Comparison of ENCODE assay signal across 8 mouse cellular contexts in the genomic region with DNA sequence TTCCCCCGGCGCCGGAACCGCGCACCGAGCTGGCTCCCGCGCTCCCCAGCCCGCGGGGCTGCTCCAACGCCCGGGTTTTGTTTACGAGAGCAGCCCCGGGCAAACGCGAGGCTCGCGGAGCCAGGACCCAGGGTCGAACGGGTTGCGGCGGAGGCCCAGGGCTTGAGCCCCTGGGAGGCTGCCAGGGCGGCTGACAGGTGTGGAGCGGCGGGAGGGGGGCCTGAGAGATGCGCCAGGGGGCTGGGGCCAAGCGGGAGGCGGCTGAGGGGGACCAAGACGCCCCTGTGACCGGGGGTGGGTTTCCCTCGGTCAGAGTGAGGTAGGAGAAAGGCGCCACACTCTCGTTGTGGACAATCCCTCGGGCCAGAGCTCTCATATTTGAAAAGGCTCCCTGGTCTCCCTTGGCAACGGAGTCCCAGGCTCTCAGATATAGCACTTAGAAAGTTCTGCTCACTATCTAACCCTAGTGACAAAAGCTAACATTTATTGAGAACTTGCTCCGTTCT. TPM values are rescaled to one million over a fixed set of nuclear protein-coding genes. Genes with fewer than 3 reads are reported as not detected.
DNase-seq lines count a peak whose midpoint lies in the region; ATAC-seq and TF ChIP-seq lines count a peak whose summit lies in the region.

No protein-coding gene starts in this region.

- peak; percentile 18 for ATAC-seq in forebrain, embryonic 15.5 days (replicated peaks)
- peak; percentile 14; the same call in 1 of the 2 replicates for ATAC-seq in midbrain, postnatal 0 days (ENCODE audit: low FRiP score)
- no peak for ATAC-seq in frontal cortex, adult (ENCODE audit: low TSS enrichment)

- no peaks in the 10 kb centered on the region for H3K36me3 ChIP-seq in kidney, adult 2 months (ENCODE audit: control insufficient read depth, insufficient read depth, low read length)
- H3K36me3 ChIP-seq in ES-Bruce4 (ENCODE audit: control insufficient read depth, insufficient read depth, low read length, poor library complexity, severe bottlenecking): no peaks in the 10 kb centered on the region
- H3K36me3 ChIP-seq in forebrain, embryonic 15.5 days: no peaks in the 10 kb centered on the region
- H3K36me3 ChIP-seq in midbrain, postnatal 0 days (ENCODE audit: insufficient read depth, low read length): no peaks in the 10 kb centered on the region

- TF ChIP-seq EP300 in ES-Bruce4 (IDR thresholded peaks at IDR 0.05; ENCODE audit: insufficient read depth, low read depth, low read length): no peak

- H3K9me3 ChIP-seq in ES-Bruce4 (replicated peaks; ENCODE audit: control insufficient read depth, insufficient read depth, low read length, poor library complexity, severe bottlenecking): no peaks in the 10 kb centered on the region
- no peaks in the 10 kb centered on the region for H3K9me3 ChIP-seq in forebrain, embryonic 15.5 days
- H3K9me3 ChIP-seq in midbrain, postnatal 0 days (ENCODE audit: low read length): no peaks in the 10 kb centered on the region

- DNase-seq in kidney, adult 2 months: no peak
- DNase-seq in kidney, adult 8-10 months: no peak
- DNase-seq in brain, embryonic 14.5 days (ENCODE audit: low read depth): peak; percentile 76
- DNase-seq in left cerebral cortex, postnatal 14 days (ENCODE audit: low spot score in 2 of 2): peak; percentile 27 to 30
- peak; percentile 73 for DNase-seq in midbrain, postnatal 0 days (ENCODE audit: low spot score)

- peaks cover 7% of the 10 kb centered on the region for H3K27me3 ChIP-seq in kidney, adult 2 months (replicated peaks; ENCODE audit: control insufficient read depth, insufficient read depth, low read length)
- peaks cover 16% of the 10 kb centered on the region for H3K27me3 ChIP-seq in ES-Bruce4 (ENCODE audit: control insufficient read depth, insufficient read depth, low read length, poor library complexity, severe bottlenecking)
- no peaks in the 10 kb centered on the region for H3K27me3 ChIP-seq in forebrain, embryonic 15.5 days
- no peaks in the 10 kb centered on the region for H3K27me3 ChIP-seq in midbrain, postnatal 0 days (ENCODE audit: insufficient read depth, low read length)

- no peak for TF ChIP-seq CTCF in kidney, adult 2 months (conservative IDR thresholded peaks at IDR 0.05; ENCODE audit: insufficient read depth, insufficient read length, low read depth, low read length)
- TF ChIP-seq CTCF in ES-Bruce4 (IDR thresholded peaks at IDR 0.05; ENCODE audit: low read depth, low read length): no peak
- no peak for TF ChIP-seq CTCF in brain, embryonic 14.5 days (IDR thresholded peaks at IDR 0.05; ENCODE audit: borderline replicate concordance, extremely low read depth, insufficient read depth, insufficient read length)
- 0 out of 2 replicates have a peak, but pooled peaks have one; percentile 1 for TF ChIP-seq CTCF in midbrain, postnatal 0 days (IDR thresholded peaks at IDR 0.05)

- no peak overlapping the region for H3K27ac ChIP-seq in kidney, adult 2 months (ENCODE audit: insufficient read depth, low read depth, low read length)
- no peak overlapping the region for H3K27ac ChIP-seq in ES-Bruce4 (ENCODE audit: insufficient read depth, low read length)
- peak overlapping the region; percentile 97 for H3K27ac ChIP-seq in forebrain, embryonic 15.5 days (replicated peaks)
- peak overlapping the region; percentile 92 for H3K27ac ChIP-seq in midbrain, postnatal 0 days (ENCODE audit: low read depth, low read length)

- peak overlapping the region; percentile 61 for H3K4me3 ChIP-seq in kidney, adult 2 months (ENCODE audit: insufficient read depth, low read depth, low read length)
- H3K4me3 ChIP-seq in ES-Bruce4 (ENCODE audit: low read depth, low read length): peak overlapping the region; percentile 78
- peak overlapping the region; percentile 83 for H3K4me3 ChIP-seq in forebrain, embryonic 15.5 days
- H3K4me3 ChIP-seq in midbrain, postnatal 0 days (ENCODE audit: low read depth, low read length): peak overlapping the region; percentile 92

- WGBS in kidney, adult 2 months: under 1% methylated on average over 36 of the region's 36 CpGs
- WGBS in forebrain, embryonic 15.5 days: under 1% methylated on average over 36 of the region's 36 CpGs
- under 1% methylated on average over 33 of the region's 36 CpGs for WGBS in midbrain, postnatal 0 days

- no peaks in the 10 kb centered on the region for H3K4me1 ChIP-seq in kidney, adult 2 months (ENCODE audit: control insufficient read depth, insufficient read depth, low read length)
- H3K4me1 ChIP-seq in ES-Bruce4 (ENCODE audit: control insufficient read depth, insufficient read depth, low read length): no peaks in the 10 kb centered on the region
- H3K4me1 ChIP-seq in forebrain, embryonic 15.5 days: peaks cover 44% of the 10 kb centered on the region
- peaks cover 7% of the 10 kb centered on the region; the same call in 1 of the 2 replicates for H3K4me1 ChIP-seq in midbrain, postnatal 0 days (ENCODE audit: insufficient read depth, low read length)

- no peak for TF ChIP-seq POLR2A in kidney, adult 2 months (IDR thresholded peaks at IDR 0.05; ENCODE audit: low read depth, low read length)
- TF ChIP-seq POLR2A in ES-Bruce4 (IDR thresholded peaks at IDR 0.05; ENCODE audit: insufficient read depth, low read length): no peak
- no peak; the same call in 1 of the 2 replicates for TF ChIP-seq POLR2A in brain, embryonic 14.5 days (IDR thresholded peaks at IDR 0.05; ENCODE audit: borderline replicate concordance, extremely low read depth, insufficient read depth, insufficient read length, poor library complexity, severe bottlenecking)

- H3K4me2 ChIP-seq in forebrain, embryonic 15.5 days (replicated peaks): peak overlapping the region; percentile 87
- H3K4me2 ChIP-seq in midbrain, postnatal 0 days (ENCODE audit: low read depth, low read length, poor library complexity, severe bottlenecking): peak overlapping the region; percentile 77

- peak overlapping the region; percentile 91 for H3K9ac ChIP-seq in ES-Bruce4 (ENCODE audit: low read depth, poor library complexity, severe bottlenecking)
- H3K9ac ChIP-seq in forebrain, embryonic 15.5 days (replicated peaks): peak overlapping the region; percentile 95
- peak overlapping the region; percentile 94 for H3K9ac ChIP-seq in midbrain, postnatal 0 days (replicated peaks; ENCODE audit: low read length, poor library complexity, severe bottlenecking)

- intact Hi-C loops in left cerebral cortex, postnatal 14 days (cut with DNase I): loop anchor here (2.0 to 10.0 kb wide), 3 partner anchors 243 to 540 kb away; no protein-coding TSS in a partner anchor

RNA-seq across cellular contexts. Expression of gene Plxnc1, which starts 0.6 kb away (rescaled TPM):
- polyA plus RNA-seq in kidney, adult 2 months (2012; rRNA removed): 0.42 and 1.5 TPM in 2 replicates
- polyA plus RNA-seq in ES-Bruce4 (2011; ENCODE audit: insufficient read depth, insufficient read length, low read depth, missing spikeins): 0.91 and 1.3 TPM in 2 replicates
- 22.5 and 31.1 TPM in 2 replicates for polyA plus RNA-seq in brain, embryonic 14.5 days (2012; rRNA removed)
- polyA plus RNA-seq in forebrain, embryonic 15.5 days (2015; fragmentation: Nextera tagmentation; extraction: Ambion mirVana): 11.2 and 11.9 TPM in 2 replicates
- 10 to 100 TPM; 39.2 to 40.9 TPM for total RNA-seq in left cerebral cortex, postnatal 14 days (2021)
- total RNA-seq in midbrain, postnatal 0 days (2014; rRNA removed): 78.5 and 79.5 TPM in 2 replicates
- 11.2 and 12.9 TPM in 2 replicates for polyA plus RNA-seq in midbrain, postnatal 0 days (2015; fragmentation: Nextera tagmentation; extraction: Ambion mirVana)

Comparison
In these comparisons a context has a peak if more than half of its experiments do, and no peak if none do; other contexts are left out.
1. DNase-seq: peak in brain, embryonic 14.5 days (single experiment), left cerebral cortex, postnatal 14 days (2 of 2) and midbrain, postnatal 0 days (single experiment); none in kidney, adult 2 months (single experiment) and kidney, adult 8-10 months (0 of 2).
2. H3K27ac ChIP-seq: peak in forebrain, embryonic 15.5 days (single experiment) and midbrain, postnatal 0 days (single experiment); none in kidney, adult 2 months (single experiment) and ES-Bruce4 (single experiment).
3. Peak in every context shown above with its lines, with median percentiles within 50 percentile points of each other: H3K4me3 ChIP-seq and H3K9ac ChIP-seq.